Mouse (Mus musculus) forebrain, embryonic 15.5 days (tissue): ENCODE measurements around the gene Lrrc7. TPM values are rescaled to one million over a fixed set of nuclear protein-coding genes. Genes with fewer than 3 reads are reported as not detected.

Experiments
- ATAC-seq: fragments of 200-750 bp; cut with Nextera tagmentation; replicated peaks from 2 replicates; pipeline ENCODE4 v1.8.0; 2017; ENCODE audit warnings: mild to moderate bottlenecking, moderate TSS enrichment, moderate library complexity
- H3K27ac ChIP-seq: fragments of 300-500 bp; sonication (generic); replicated peaks from 2 replicates; pipeline ENCODE4 v1.5.1; 2015; ENCODE audit warnings: mild to moderate bottlenecking, inconsistent platforms
- H3K27me3 ChIP-seq: fragments of 300-500 bp; sonication (generic); 2 replicates; pipeline ENCODE4 v1.6.1; 2015; ENCODE audit warnings: inconsistent platforms
- H3K36me3 ChIP-seq: fragments of 300-500 bp; sonication (generic); 2 replicates; pipeline ENCODE4 v1.6.1; 2015; ENCODE audit warnings: mild to moderate bottlenecking, inconsistent platforms
- H3K4me1 ChIP-seq: fragments of 300-500 bp; sonication (generic); 2 replicates; pipeline ENCODE4 v1.6.1; 2015; ENCODE audit warnings: inconsistent platforms
- H3K4me2 ChIP-seq: fragments of 300-500 bp; sonication (generic); replicated peaks from 2 replicates; pipeline ENCODE4 v1.6.1; 2015; ENCODE audit warnings: mild to moderate bottlenecking, inconsistent platforms
- H3K4me3 ChIP-seq: fragments of 300-500 bp; sonication (generic); 2 replicates; pipeline ENCODE4 v1.5.1; 2015; ENCODE audit warnings: mild to moderate bottlenecking, inconsistent platforms
- H3K9ac ChIP-seq: fragments of 300-500 bp; sonication (generic); replicated peaks from 2 replicates; pipeline ENCODE4 v1.6.1; 2015; ENCODE audit warnings: mild to moderate bottlenecking, inconsistent platforms
- H3K9me3 ChIP-seq: fragments of 300-500 bp; sonication (generic); 2 replicates; pipeline ENCODE4 v1.6.1; 2016; ENCODE audit warnings: inconsistent platforms
- WGBS: fragments of 180-500 bp; shearing (Covaris S2); methylation state at CpG from one replicate; pipeline ENCODE4 v1.1.7; 2015; ENCODE audit warnings: mixed read lengths; 5-methylcytosine and 5-hydroxymethylcytosine counted together
- polyA plus RNA-seq: library from polyadenylated mRNA; unstranded; fragments of >200 nt; fragmentation: Nextera tagmentation; extraction: Ambion mirVana; gene quantifications from 2 replicates; pipeline ENCODE4 v1.2.1, GENCODE M21; 2015

Gene Lrrc7
- polyA plus RNA-seq, 1 experiment from 2014 or later: 17.2 TPM

- Histone ChIP-seq H3K4me1 (peaks cover 9% of the 10 kb centered on the region), H3K4me3 (no peak overlapping the region), H3K9me3 (no peaks in the 10 kb centered on the region), H3K36me3 (peaks cover 4% of the 10 kb centered on the region; the same call in 1 of the 2 replicates), H3K27me3 (no peaks in the 10 kb centered on the region), H3K4me2 (no peak overlapping the region), H3K9ac (no peak overlapping the region), H3K27ac (no peak overlapping the region)
- ATAC-seq: no peak
- WGBS: 87% methylated on average over 2 of the region's 2 CpGs
Observed at GRCm38 (mm10) chr3:158040755-158041154, 521.3 kb downstream of the Lrrc7 start.

DNA sequence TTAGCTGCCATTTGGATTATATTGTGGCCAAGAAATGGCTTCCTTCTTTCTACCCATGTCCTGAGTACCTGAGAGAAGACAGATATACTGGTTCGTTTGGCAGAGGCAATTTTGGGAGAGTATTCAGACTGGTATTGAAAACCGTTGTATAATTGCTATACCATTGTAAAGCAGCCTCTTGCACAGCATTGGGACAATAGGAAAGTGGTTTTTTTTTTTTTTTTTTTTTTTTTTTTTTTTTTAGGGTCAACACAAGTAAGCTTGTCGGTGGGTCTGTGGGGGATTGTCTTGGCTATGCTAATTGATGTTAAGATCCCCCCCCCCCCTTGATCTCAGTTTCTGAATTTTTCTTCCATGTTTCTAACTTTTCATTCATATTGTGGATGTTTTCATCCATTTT is 523.9 kb downstream of the Lrrc7 start:
- ATAC-seq: no peak
- peaks cover 21% of the 10 kb centered on the region for H3K4me1 ChIP-seq
- H3K27me3 ChIP-seq: no peaks in the 10 kb centered on the region
- H3K27ac ChIP-seq: no peak overlapping the region
- H3K9me3 ChIP-seq: no peaks in the 10 kb centered on the region
- H3K4me2 ChIP-seq: peak overlapping the region; percentile 71; the same call in 1 of the 2 replicates
- WGBS: 82% methylated on average over 3 of the region's 3 CpGs
- H3K9ac ChIP-seq: no peak overlapping the region
- no peaks in the 10 kb centered on the region for H3K36me3 ChIP-seq
- no peak overlapping the region for H3K4me3 ChIP-seq

GRCm38 (mm10) chr3:158036329-158036988 is 525.6 kb downstream of the Lrrc7 start, which contains the start of the genes Srsf11 and Lrrc40:
Gene Srsf11, minus strand, starts transcription at chr3:158036639.
Gene Lrrc40, plus strand, starts transcription at chr3:158036662.
- no peaks in the 10 kb centered on the region for H3K9me3 ChIP-seq
- H3K4me3 ChIP-seq: peak within 1 kb of the TSS; percentile 85
- under 1% methylated on average over 55 of the region's 55 CpGs for WGBS
- H3K27ac ChIP-seq: peak within 1 kb of the TSS; percentile 77
- H3K27me3 ChIP-seq: no peaks in the 10 kb centered on the region
- H3K4me1 ChIP-seq: peaks cover 30% of the 10 kb centered on the region
- H3K36me3 ChIP-seq: no peaks in the 10 kb centered on the region
- peak within 1 kb of the TSS; percentile 87 for H3K9ac ChIP-seq
- ATAC-seq: peak; percentile 96
- peak within 1 kb of the TSS; percentile 71 for H3K4me2 ChIP-seq

DNA sequence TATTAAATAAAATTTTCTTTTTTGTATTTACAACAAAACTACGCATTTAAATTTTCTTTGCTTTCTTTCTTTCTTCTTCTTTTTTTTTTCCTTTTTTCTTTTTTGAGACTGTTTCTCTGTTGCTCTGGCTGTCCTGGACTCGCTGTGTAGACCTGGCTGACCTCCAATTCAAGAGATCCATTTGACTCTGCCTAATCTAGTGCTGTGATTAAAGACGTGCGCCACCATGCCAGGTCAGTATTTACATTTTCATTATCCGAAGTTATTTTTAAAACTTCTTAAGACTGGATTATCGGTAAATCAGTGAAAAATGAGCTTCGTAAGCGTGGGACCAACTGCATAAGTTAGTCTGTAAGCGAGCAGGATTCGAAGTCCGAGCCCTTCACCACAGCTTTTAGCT is 526.2 kb downstream of the Lrrc7 start:
- Histone ChIP-seq H3K4me2 (peak overlapping the region; percentile 71), H3K4me1 (peaks cover 30% of the 10 kb centered on the region), H3K4me3 (peak overlapping the region; percentile 85), H3K9ac (peak overlapping the region; percentile 87), H3K9me3 (no peaks in the 10 kb centered on the region), H3K36me3 (no peaks in the 10 kb centered on the region), H3K27ac (peak overlapping the region; percentile 77), H3K27me3 (no peaks in the 10 kb centered on the region)
- ATAC-seq: no peak
- WGBS: 2% methylated on average over 11 of the region's 11 CpGs
